Mouse (Mus musculus) embryonic stem cell, embryonic (primary cell): ENCODE data around the gene Rnls.
"Not testable (repeated sequence)": the region's sequence is repeated elsewhere in the genome, so short reads cannot be mapped to it uniquely, and the experiment has no call there.

ENCODE experiments used
- CTCF ChIA-PET, 4 experiments: fragments of 300-600 bp in 2 of 4; fragments of 350-600 bp in 2 of 4; sonication (Branson Sonifier 250); formaldehyde crosslinking; loops; one replicate each; lab custom pipeline; 2022; ENCODE audit warnings: inconsistent platforms in 2 of 4; lab: Charles Lee
- POLR2A ChIA-PET, 4 experiments: fragments of 300-600 bp in 2 of 4; fragments of 350-600 bp in 2 of 4; sonication (Branson Sonifier 250); formaldehyde crosslinking; loops; one replicate each; lab custom pipeline; 2022; ENCODE audit warnings: antibody characterized with exemption in 4 of 4, inconsistent platforms in 1 of 4; lab: Charles Lee

Gene Rnls

DNA sequence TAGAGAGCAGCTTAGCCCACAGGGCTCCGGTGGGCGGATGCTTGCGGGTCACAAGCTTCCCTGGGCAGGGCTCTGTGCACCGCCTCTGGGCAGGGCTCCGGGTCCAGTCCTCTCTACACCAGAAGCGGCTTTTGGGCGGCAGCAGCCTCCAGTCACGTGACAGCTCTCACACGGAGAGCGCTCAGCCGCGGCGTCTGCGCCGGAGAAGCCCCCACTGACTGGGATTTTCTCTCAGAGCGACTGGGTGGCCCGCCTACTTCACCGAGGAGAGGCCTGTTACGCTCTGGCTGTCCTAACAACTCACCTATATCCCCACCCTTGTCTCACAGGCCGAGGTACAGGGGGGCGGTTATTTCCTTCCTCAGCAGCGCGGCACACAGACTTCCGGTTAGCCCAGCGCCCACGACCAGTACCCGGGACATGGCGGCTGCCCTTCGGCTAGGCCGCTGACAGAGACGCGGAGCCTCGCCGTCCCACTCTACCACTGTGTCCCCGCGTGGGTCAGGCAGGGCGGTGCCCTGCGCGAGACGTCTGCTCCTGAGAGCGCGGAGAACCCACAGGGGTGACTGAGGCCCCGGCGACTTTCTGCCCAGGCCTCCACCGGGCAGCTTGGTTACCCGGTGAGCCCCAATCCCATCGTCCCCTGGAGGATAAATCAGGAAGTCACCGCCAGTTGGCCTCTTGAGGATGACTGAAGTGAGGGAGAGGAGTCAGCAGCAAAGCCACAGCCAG lies at the start of gene Rnls:
Gene Rnls (minus strand): TSS at position 645 of the 732 bp plus-strand sequence.
- POLR2A ChIA-PET = interaction anchor here in 3 of 4 experiments (0.5 to 1.6 kb wide), 9 partner anchors 10 to 1133 kb away, joined by 3 to 6 read pairs (median 3); no protein-coding TSS in a partner anchor
- CTCF ChIA-PET = interaction anchor here in 2 of 4 experiments (0.5 to 1.2 kb wide), 3 partner anchors 10 to 852 kb away, joined by 3 to 6 read pairs (median 3); no protein-coding TSS in a partner anchor

GRCm38 (mm10) chr19:33429457-33429856 lies 37.4 kb upstream of the Rnls start:
- ChIA-PET CTCF (no interaction called here), POLR2A (no interaction called here)

DNA sequence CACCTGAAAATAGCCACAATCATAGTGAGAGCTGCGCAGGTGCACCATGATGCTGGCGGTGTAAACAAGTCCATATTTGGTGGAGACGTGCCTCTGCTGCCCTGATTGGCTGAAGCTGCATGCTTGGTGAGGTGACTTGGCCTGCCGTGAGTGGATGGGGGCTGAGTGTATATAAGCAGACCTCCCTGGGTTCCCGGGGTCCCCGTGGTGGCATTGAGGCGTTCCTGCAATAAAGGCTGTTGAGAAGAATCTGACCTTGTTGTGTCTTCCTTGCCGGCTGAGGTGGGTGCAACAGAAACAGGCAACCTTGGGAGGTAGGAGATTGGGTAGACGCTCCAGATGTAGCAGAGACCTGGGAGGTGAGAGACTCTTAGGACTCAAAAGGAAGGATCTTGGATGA lies 27.3 kb upstream of the Rnls start:
- CTCF ChIA-PET = not testable (repeated sequence)

GRCm38 (mm10) chr19:33380825-33381224 lies 11.3 kb downstream of the Rnls start:
- POLR2A ChIA-PET = interaction anchor here in 1 of 4 experiments (0.6 kb wide), 1 partner anchor 11 kb away, joined by 3 read pairs; the partner anchor contains the start of gene Rnls
- CTCF ChIA-PET = no interaction called here

More for the DNA sequence above, 27.3 kb upstream of the Rnls start:
- POLR2A ChIA-PET = not testable (repeated sequence)

GRCm38 (mm10) chr19:33380386-33380785 lies 11.7 kb downstream of the Rnls start:
- POLR2A ChIA-PET = no interaction called here
- CTCF ChIA-PET = no interaction called here

GRCm38 (mm10) chr19:33368808-33369207 lies 23.3 kb downstream of the Rnls start:
- ChIA-PET POLR2A (no interaction called here), CTCF (interaction anchor here in 1 of 4 experiments (1.0 kb wide), 1 partner anchor 142 kb away, joined by 3 read pairs; no protein-coding TSS in a partner anchor)

- ChIA-PET CTCF (interaction anchor here in 2 of 4 experiments (0.8 to 1.8 kb wide), 2 partner anchors 651 kb away, joined by 3 to 9 read pairs; no protein-coding TSS in a partner anchor), POLR2A (no interaction called here)
Measured at GRCm38 (mm10) chr19:33366661-33367060, 25.4 kb downstream of the Rnls start.

- ChIA-PET CTCF (interaction anchor here in 1 of 4 experiments (0.6 kb wide), 1 partner anchor 51 kb away, joined by 3 read pairs; no protein-coding TSS in a partner anchor), POLR2A (no interaction called here)
Measured at GRCm38 (mm10) chr19:33357019-33357418, 35.1 kb downstream of the Rnls start.

DNA sequence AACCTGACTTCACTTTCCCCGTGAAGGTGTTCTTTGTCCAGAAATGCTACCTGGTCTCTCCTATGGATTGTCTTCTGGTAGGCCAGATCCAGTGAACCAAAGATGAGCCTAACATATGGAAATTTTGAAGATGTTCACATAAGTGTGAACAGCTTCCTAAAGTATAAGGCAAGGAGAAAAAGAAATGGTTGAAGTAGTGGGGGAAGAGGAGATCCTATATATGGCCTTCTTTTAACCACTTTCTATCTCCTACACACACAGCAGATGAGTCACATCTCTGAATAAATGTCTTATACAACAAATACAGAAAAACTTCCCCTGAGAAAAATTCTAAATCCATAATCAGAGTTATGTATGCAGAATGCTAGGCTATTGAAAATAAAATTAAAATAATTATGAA lies 52.0 kb downstream of the Rnls start:
- ChIA-PET POLR2A (no interaction called here), CTCF (no interaction called here)

GRCm38 (mm10) chr19:33326706-33327641 lies 65.1 kb downstream of the Rnls start:
- ChIA-PET POLR2A (no interaction called here), CTCF (interaction anchor here in 1 of 4 experiments (1.2 kb wide), 1 partner anchor 9 kb away, joined by 3 read pairs; no protein-coding TSS in a partner anchor)

- CTCF ChIA-PET = interaction anchor here in 1 of 4 experiments (0.7 kb wide), 1 partner anchor 9 kb away, joined by 3 read pairs; no protein-coding TSS in a partner anchor
- POLR2A ChIA-PET = no interaction called here
Measured at GRCm38 (mm10) chr19:33318785-33319184, 73.3 kb downstream of the Rnls start.

DNA sequence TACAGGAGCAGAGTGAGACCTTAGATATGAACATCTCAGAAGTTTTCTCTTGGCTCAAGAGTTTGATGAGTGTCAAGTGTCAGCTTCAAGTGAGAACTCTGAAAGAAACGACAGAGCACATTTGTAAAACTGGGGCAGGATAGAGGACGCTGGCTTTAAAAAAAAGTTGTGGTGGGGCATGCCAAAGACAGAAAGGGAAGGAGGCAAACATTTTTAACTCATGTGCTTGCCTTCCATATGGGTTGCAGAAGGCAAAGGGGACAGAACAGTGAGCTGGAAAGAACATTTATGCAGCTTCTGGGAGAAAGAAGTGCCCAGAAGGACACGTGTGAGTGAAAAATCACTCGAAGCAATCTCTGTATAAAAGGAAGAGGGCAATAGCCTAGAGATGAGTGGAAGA lies 75.0 kb downstream of the Rnls start:
- CTCF ChIA-PET = no interaction called here
- POLR2A ChIA-PET = no interaction called here

DNA sequence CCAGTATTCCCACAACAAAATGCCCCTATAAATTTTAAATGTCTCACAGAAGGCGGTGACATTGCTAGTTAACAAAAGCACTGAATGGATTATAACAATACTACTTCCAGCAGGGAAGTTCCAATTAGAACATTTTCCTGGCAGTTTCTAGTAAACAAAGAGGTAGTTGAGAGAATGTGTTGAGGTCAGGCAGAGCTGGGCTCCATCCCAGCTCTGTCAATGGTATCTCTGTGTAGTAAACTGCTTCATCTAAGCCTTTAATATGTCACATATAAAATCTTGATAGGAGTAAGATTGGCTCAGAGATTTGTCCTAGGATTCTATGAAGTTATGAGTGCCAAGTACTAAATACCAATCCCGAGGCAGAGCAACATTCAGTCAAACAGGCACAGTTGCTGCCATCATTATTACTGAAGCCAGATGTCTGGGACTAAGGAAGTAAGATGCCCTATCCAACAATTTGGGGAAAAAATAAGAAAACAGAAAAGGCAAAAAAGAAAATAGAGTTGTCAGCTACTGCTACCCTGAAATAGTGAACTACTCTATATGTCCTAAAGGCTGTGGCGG lies 92.3 kb downstream of the Rnls start:
- CTCF ChIA-PET = no interaction called here
- POLR2A ChIA-PET = no interaction called here

GRCm38 (mm10) chr19:33296338-33296737 lies 95.8 kb downstream of the Rnls start:
- CTCF ChIA-PET = interaction anchor here in 1 of 4 experiments (1.0 kb wide), 1 partner anchor 570 kb away, joined by 3 read pairs; no protein-coding TSS in a partner anchor
- POLR2A ChIA-PET = no interaction called here

DNA sequence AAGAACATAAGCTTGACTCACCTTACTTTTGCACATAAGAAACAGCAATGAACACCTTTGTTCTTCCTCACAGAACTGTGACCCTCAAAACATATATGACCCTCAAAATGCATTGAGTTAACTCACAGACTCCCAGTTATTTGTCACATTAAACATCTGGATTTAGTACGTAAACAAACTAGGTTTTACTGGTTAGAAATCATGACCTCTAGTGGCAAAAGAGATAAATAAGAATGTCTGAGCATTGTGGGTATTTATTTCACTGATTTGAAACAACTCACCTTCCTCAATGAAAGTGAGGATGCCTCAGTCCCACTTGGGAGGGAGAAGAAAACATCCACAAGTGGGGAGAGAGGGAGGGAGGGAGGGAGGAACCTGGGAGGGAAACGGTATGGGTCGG lies 109.1 kb downstream of the Rnls start:
- ChIA-PET CTCF (no interaction called here), POLR2A (interaction anchor here in 1 of 4 experiments (0.9 kb wide), 1 partner anchor 103 kb away, joined by 5 read pairs; no protein-coding TSS in a partner anchor)

DNA sequence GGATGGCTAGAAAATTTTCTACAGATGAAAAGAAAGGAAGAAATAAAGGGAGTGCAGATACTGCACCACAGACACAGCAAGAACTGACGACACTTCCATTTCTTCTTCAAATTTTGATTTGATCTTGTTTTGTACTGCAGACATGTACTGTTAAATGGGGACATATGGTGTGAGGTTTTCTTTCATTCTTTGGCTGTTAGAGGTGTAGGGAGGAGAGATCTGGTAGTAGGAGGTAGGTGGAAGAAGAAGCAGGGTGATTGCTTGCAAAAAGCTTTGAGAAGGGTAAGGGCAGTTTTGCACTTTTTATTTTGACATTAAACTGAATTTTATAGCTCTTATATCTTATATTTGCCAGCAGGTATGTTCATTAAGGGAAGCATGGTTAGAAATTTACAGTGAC lies 115.7 kb downstream of the Rnls start:
- ChIA-PET POLR2A (no interaction called here), CTCF (interaction anchor here in 1 of 4 experiments (0.9 kb wide), 1 partner anchor 46 kb away, joined by 3 read pairs; no protein-coding TSS in a partner anchor)

DNA sequence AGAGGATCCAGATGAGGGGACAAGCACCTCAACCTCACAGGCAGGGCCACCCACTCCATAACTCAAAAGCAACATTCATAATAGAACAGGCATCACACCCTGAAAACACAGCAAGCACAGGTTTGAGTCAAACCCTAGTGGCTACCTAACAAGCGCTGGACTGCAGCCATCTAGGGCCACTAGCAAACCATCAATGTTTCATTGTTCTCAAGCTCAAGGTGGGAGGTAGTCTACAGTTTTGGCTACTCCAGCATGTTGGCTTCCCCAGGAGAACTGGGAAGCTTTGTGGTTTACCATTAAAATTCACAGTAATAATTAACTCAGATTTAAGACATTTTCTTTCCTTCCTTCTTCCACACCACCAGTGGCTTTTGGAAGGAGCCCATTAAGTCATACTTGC lies 118.4 kb downstream of the Rnls start:
- CTCF ChIA-PET = interaction anchor here in 1 of 4 experiments (1.1 kb wide), 1 partner anchor 9 kb away, joined by 3 read pairs; no protein-coding TSS in a partner anchor
- POLR2A ChIA-PET = no interaction called here

DNA sequence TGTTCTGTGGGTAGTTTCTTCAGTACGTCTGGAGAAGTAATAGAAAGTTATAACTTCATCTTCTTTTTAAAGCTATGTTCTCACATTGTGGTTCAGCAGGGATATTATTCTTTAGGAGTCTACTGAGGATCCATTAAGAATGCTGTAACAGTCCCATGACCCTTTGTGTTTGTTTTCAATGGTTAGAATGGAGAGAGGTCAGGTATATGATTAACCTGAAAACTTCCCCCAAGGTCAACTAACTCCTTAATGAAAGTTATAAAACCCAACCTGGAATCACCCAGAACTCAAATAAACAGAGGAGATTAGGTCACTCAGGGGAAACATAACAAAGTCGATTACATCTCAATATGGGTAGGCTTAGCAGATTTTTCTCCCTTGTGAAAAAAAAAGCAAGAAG lies 120.5 kb downstream of the Rnls start:
- POLR2A ChIA-PET = no interaction called here
- CTCF ChIA-PET = no interaction called here

DNA sequence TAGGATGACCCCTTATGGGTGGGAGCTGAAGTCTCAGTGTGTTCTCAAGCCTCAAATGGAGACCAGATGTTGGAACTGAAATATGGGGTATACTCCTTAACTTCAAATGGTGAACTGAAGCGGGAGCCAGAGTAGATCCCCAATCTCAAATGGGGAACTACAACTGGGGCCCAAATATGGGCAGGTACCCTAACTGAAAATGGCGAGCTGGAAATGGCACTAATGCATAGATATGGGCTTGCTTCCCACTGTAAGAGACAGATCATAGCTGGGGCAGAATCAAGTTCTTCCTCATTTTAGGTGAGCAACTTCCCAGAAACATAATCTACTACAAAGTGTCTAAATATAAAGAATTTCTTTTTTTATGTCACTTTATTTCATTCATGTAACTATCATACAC lies 121.9 kb downstream of the Rnls start:
- POLR2A ChIA-PET = no interaction called here
- CTCF ChIA-PET = no interaction called here
